ENCODE assay signal across 21 mouse cellular contexts in the genomic region with DNA sequence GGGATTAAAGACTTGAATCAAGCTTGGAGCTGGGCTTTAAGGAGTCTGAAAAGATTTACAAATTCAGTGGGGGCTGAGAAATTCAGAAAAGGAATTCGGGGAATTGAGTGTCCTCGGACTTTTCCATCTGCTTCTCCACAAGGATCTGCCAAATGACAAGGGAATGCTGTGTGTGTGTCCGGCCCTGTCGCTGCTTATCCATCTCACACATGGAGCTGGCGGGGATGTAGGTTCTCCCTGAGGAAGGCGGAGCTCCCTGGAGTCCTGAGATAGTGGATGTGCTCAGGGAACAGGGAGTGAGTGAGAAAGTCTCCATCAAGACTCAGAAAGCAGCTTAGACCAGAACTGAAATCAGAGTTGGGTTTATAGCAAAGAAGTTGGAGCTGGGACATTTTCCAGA. TPM values are rescaled to one million over a fixed set of nuclear protein-coding genes. Genes with fewer than 3 reads are reported as not detected.
DNase-seq lines count a peak whose midpoint lies in the region; ATAC-seq lines count a peak whose summit lies in the region.
"Had no signal": no experiment of that assay in that cellular context is flagged by ENCODE, and none has a peak within 500 bp of the region (broad histone marks: within the 10 kb centered on the region; RNA-seq: fewer than 3 reads in every experiment).

No protein-coding gene starts in this region.

- H3K9ac ChIP-seq in kidney, embryonic 14.5 days (ENCODE audit: low read depth, low read length): no peak overlapping the region
- H3K9ac ChIP-seq in heart, embryonic 16.5 days (ENCODE audit: low read length): no peak overlapping the region
- H3K9ac ChIP-seq in forebrain, embryonic 16.5 days (replicated peaks; ENCODE audit: low read depth, low read length): no peak overlapping the region
- H3K9ac ChIP-seq: liver, embryonic 12.5 days had no signal

- WGBS in kidney, embryonic 14.5 days: 71% methylated on average over 6 of the region's 6 CpGs
- 35% methylated on average over 6 of the region's 6 CpGs for WGBS in heart, embryonic 16.5 days
- 61% methylated on average over 6 of the region's 6 CpGs for WGBS in forebrain, embryonic 16.5 days

- no peak overlapping the region for H3K27ac ChIP-seq in kidney, embryonic 14.5 days (ENCODE audit: low read depth, low read length)
- H3K27ac ChIP-seq in heart, embryonic 16.5 days (ENCODE audit: low read length): peak overlapping the region; percentile 44; the same call in 1 of the 2 replicates
- no peak overlapping the region for H3K27ac ChIP-seq in forebrain, embryonic 16.5 days (ENCODE audit: low read length)
- H3K27ac ChIP-seq: forebrain, embryonic 10.5 days; hindbrain, postnatal 0 days; liver, embryonic 12.5 days had no signal

- H3K4me2 ChIP-seq in kidney, embryonic 14.5 days (replicated peaks; ENCODE audit: low read depth, low read length): no peak overlapping the region
- no peak overlapping the region for H3K4me2 ChIP-seq in heart, embryonic 16.5 days (ENCODE audit: low read depth, low read length)
- H3K4me2 ChIP-seq in forebrain, embryonic 16.5 days (ENCODE audit: low read length): no peak overlapping the region
- H3K4me2 ChIP-seq: liver, embryonic 12.5 days had no signal

- DNase-seq in kidney, adult 18-20 months: peak; percentile 24
- DNase-seq in R1 (ENCODE audit: low read depth, low spot score): peak; percentile 62
- peak; percentile 79 for DNase-seq in lung, postnatal 10 days
- no peak for DNase-seq in gastrocnemius, postnatal 25 days
- DNase-seq: cerebellum, adult 9-11 months; gastrocnemius, postnatal 36 days; layer of hippocampus, adult 9-11 months; midbrain, embryonic 14.5 days; right cerebral cortex, adult 18-20 months; thymus, adult 2 months had no signal

- H3K9me3 ChIP-seq in kidney, embryonic 14.5 days (ENCODE audit: control insufficient read depth, low read length): no peaks in the 10 kb centered on the region
- 0 out of 2 replicates have a peak, but pooled peaks cover 4% of the 10 kb centered on the region for H3K9me3 ChIP-seq in heart, embryonic 16.5 days (replicated peaks; ENCODE audit: control insufficient read depth, low read length)
- no peaks in the 10 kb centered on the region for H3K9me3 ChIP-seq in forebrain, embryonic 16.5 days (ENCODE audit: control insufficient read depth, low read length)
- H3K9me3 ChIP-seq: forebrain, embryonic 10.5 days; G1E; liver, embryonic 12.5 days had no signal

- no peak overlapping the region for H3K4me3 ChIP-seq in kidney, embryonic 14.5 days (ENCODE audit: low read length)
- no peak overlapping the region for H3K4me3 ChIP-seq in heart, embryonic 16.5 days (ENCODE audit: low read length)
- no peak overlapping the region for H3K4me3 ChIP-seq in forebrain, embryonic 16.5 days (replicated peaks; ENCODE audit: low read length)
- H3K4me3 ChIP-seq: forebrain, embryonic 10.5 days; liver, embryonic 12.5 days had no signal

- 0 out of 2 replicates have a peak, but pooled peaks cover 9% of the 10 kb centered on the region for H3K4me1 ChIP-seq in kidney, embryonic 14.5 days (ENCODE audit: control insufficient read depth, insufficient read depth, low read length)
- H3K4me1 ChIP-seq in heart, embryonic 16.5 days (ENCODE audit: control insufficient read depth, insufficient read depth, low read length): peaks cover 12% of the 10 kb centered on the region
- H3K4me1 ChIP-seq in forebrain, embryonic 16.5 days (replicated peaks; ENCODE audit: control insufficient read depth, insufficient read depth, low read length): no peaks in the 10 kb centered on the region; the same call in 1 of the 2 replicates
- H3K4me1 ChIP-seq: liver, embryonic 12.5 days had no signal

- no peaks in the 10 kb centered on the region for H3K27me3 ChIP-seq in kidney, embryonic 14.5 days (ENCODE audit: control insufficient read depth, insufficient read depth, low read length)
- no peaks in the 10 kb centered on the region for H3K27me3 ChIP-seq in heart, embryonic 16.5 days (ENCODE audit: control insufficient read depth, insufficient read depth, low read length)
- H3K27me3 ChIP-seq in forebrain, embryonic 16.5 days (replicated peaks; ENCODE audit: control insufficient read depth, insufficient read depth, low read length): no peaks in the 10 kb centered on the region

- no peaks in the 10 kb centered on the region for H3K36me3 ChIP-seq in kidney, embryonic 14.5 days (ENCODE audit: control insufficient read depth, insufficient read depth, low read length)
- no peaks in the 10 kb centered on the region for H3K36me3 ChIP-seq in heart, embryonic 16.5 days (ENCODE audit: control insufficient read depth, insufficient read depth)
- H3K36me3 ChIP-seq in forebrain, embryonic 16.5 days (ENCODE audit: control insufficient read depth, insufficient read depth): no peaks in the 10 kb centered on the region
- H3K36me3 ChIP-seq: forebrain, embryonic 10.5 days; G1E; liver, embryonic 12.5 days had no signal

- no peak for ATAC-seq in kidney, embryonic 14.5 days (ENCODE audit: low FRiP score, low TSS enrichment)
- ATAC-seq in heart, embryonic 16.5 days (replicated peaks; ENCODE audit: extremely low read depth, insufficient read depth, low FRiP score): peak; percentile 41; the same call in 1 of the 2 replicates
- no peak for ATAC-seq in forebrain, embryonic 16.5 days
- ATAC-seq: hindbrain, postnatal 0 days; liver, embryonic 12.5 days had no signal

RNA-seq across cellular contexts. Expression of a gene that starts 46.6 kb away (rescaled TPM):
- polyA plus RNA-seq in kidney, embryonic 14.5 days (2014; fragmentation: Nextera tagmentation; extraction: Ambion mirVana): 115 and 145 TPM in 2 replicates
- 81.1 and 104 TPM in 2 replicates for polyA plus RNA-seq in heart, embryonic 16.5 days (2015; fragmentation: Nextera tagmentation; extraction: Ambion mirVana)
- polyA plus RNA-seq in forebrain, embryonic 16.5 days (2015; fragmentation: Nextera tagmentation; extraction: Ambion mirVana): 136 and 141 TPM in 2 replicates
- 10 to 100 TPM; 18.7 to 20.5 TPM for total RNA-seq in gastrocnemius, postnatal 25 days (2021)
- total RNA-seq: neutrophil, adult 5-6 weeks had no signal

RNA-seq across cellular contexts. Expression of a gene that starts 58.0 kb away (rescaled TPM):
- 2.5 and 3.0 TPM in 2 replicates for polyA plus RNA-seq in kidney, embryonic 14.5 days (2014; fragmentation: Nextera tagmentation; extraction: Ambion mirVana)
- 1.1 and 1.5 TPM in 2 replicates for polyA plus RNA-seq in heart, embryonic 16.5 days (2015; fragmentation: Nextera tagmentation; extraction: Ambion mirVana)
- 0.58 TPM in 1 of 2 replicates, not detected in the other for polyA plus RNA-seq in forebrain, embryonic 16.5 days (2015; fragmentation: Nextera tagmentation; extraction: Ambion mirVana)
- total RNA-seq in gastrocnemius, postnatal 25 days (2021): not detected
- total RNA-seq: G1E; gastrocnemius, postnatal 36 days; hematopoietic stem cell, adult 5-6 weeks; hindbrain, postnatal 0 days; megakaryocyte progenitor cell, adult 5-6 weeks; neutrophil, adult 5-6 weeks had no signal
- polyA plus RNA-seq: G1E; midbrain, embryonic 14.5 days; stomach, embryonic 14.5 days; thymus, adult 2 months had no signal
